Mouse (Mus musculus): ENCODE data around the gene Filip1.

- TF ChIP-seq CTCF (IDR thresholded peaks at IDR 0.05; ENCODE audit: borderline replicate concordance, insufficient read depth, low read depth, low read length) (no peak), POLR2A (IDR thresholded peaks at IDR 0.05; ENCODE audit: borderline replicate concordance, insufficient read depth, low read length) (no peak)
Observed at GRCm38 (mm10) chr9:80037997-80038383, 25.3 kb upstream of the Filip1 start.
